Mouse (Mus musculus): ENCODE data around the gene Tap2. TPM values are rescaled to one million over a fixed set of nuclear protein-coding genes. Genes with fewer than 3 reads are reported as not detected.
A peak's percentile ranks its signal among the peaks of the same experiment; 100 is the strongest.
"Not testable (repeated sequence)": the region's sequence is repeated elsewhere in the genome, so short reads cannot be mapped to it uniquely, and the experiment has no call there.

Gene Tap2
- polyA plus RNA-seq, 1 experiment = 10.1 TPM

GRCm38 (mm10) chr17:34211746-34212365 is 8.5 kb downstream of the Tap2 start:
- DNase-seq (ENCODE audit: extremely low spot score in 1 of 2, low spot score in 1 of 2) = no peak

- DNase-seq (ENCODE audit: extremely low spot score in 1 of 2, low spot score in 1 of 2) = no peak
Observed at GRCm38 (mm10) chr17:34213936-34214335, 10.6 kb downstream of the Tap2 start.

GRCm38 (mm10) chr17:34215176-34215575 is 11.8 kb downstream of the Tap2 start:
- no peak for DNase-seq (ENCODE audit: extremely low spot score in 1 of 2, low spot score in 1 of 2)

- no peak for DNase-seq (ENCODE audit: extremely low spot score in 1 of 2, low spot score in 1 of 2)
Observed at GRCm38 (mm10) chr17:34217216-34217928, 14.0 kb downstream of the Tap2 start.

- no peak for DNase-seq (ENCODE audit: extremely low spot score in 1 of 2, low spot score in 1 of 2)
Observed at GRCm38 (mm10) chr17:34217986-34218385, 14.7 kb downstream of the Tap2 start.

- DNase-seq (ENCODE audit: extremely low spot score in 1 of 2, low spot score in 1 of 2) = peak in 1 of 2 experiments; percentile 52
Observed at GRCm38 (mm10) chr17:34218675-34219074, 15.3 kb downstream of the Tap2 start.

GRCm38 (mm10) chr17:34219096-34219495 is 15.8 kb downstream of the Tap2 start:
- peak in 1 of 2 experiments; percentile 38 for DNase-seq (ENCODE audit: extremely low spot score in 1 of 2, low spot score in 1 of 2)

GRCm38 (mm10) chr17:34219801-34220200 is 16.5 kb downstream of the Tap2 start:
- DNase-seq (ENCODE audit: extremely low spot score in 1 of 2, low spot score in 1 of 2) = peak; percentile 61 to 65

- DNase-seq (ENCODE audit: extremely low spot score in 1 of 2, low spot score in 1 of 2) = not testable (repeated sequence)
Observed at GRCm38 (mm10) chr17:34220401-34220800, 17.1 kb downstream of the Tap2 start.

GRCm38 (mm10) chr17:34224816-34225215 is 21.5 kb downstream of the Tap2 start:
- no peak for DNase-seq (ENCODE audit: extremely low spot score in 1 of 2, low spot score in 1 of 2)

GRCm38 (mm10) chr17:34225426-34225825 is 22.1 kb downstream of the Tap2 start:
- DNase-seq (ENCODE audit: extremely low spot score in 1 of 2, low spot score in 1 of 2) = no peak

GRCm38 (mm10) chr17:34225911-34226310 is 22.6 kb downstream of the Tap2 start:
- not testable (repeated sequence) for DNase-seq (ENCODE audit: extremely low spot score in 1 of 2, low spot score in 1 of 2)

GRCm38 (mm10) chr17:34230971-34231370 is 27.6 kb downstream of the Tap2 start:
- DNase-seq (ENCODE audit: extremely low spot score in 1 of 2, low spot score in 1 of 2) = not testable (repeated sequence)

- not testable (repeated sequence) for DNase-seq (ENCODE audit: extremely low spot score in 1 of 2, low spot score in 1 of 2)
Observed at GRCm38 (mm10) chr17:34232021-34232420, 28.7 kb downstream of the Tap2 start.

GRCm38 (mm10) chr17:34234926-34235325 is 31.6 kb downstream of the Tap2 start:
- peak in 1 of 2 experiments; percentile 76 for DNase-seq (ENCODE audit: extremely low spot score in 1 of 2, low spot score in 1 of 2)

GRCm38 (mm10) chr17:34236691-34237090 is 33.4 kb downstream of the Tap2 start:
- DNase-seq (ENCODE audit: extremely low spot score in 1 of 2, low spot score in 1 of 2) = no peak

- DNase-seq (ENCODE audit: extremely low spot score in 1 of 2, low spot score in 1 of 2) = no peak
Observed at GRCm38 (mm10) chr17:34237741-34238140, 34.4 kb downstream of the Tap2 start.

GRCm38 (mm10) chr17:34238706-34239105 is 35.4 kb downstream of the Tap2 start, which contains the start of gene H2-Ob:
Gene H2-Ob, plus strand, starts transcription at chr17:34238903.
- DNase-seq (ENCODE audit: extremely low spot score in 1 of 2, low spot score in 1 of 2) = peak in 1 of 2 experiments; percentile 74

- no peak for DNase-seq (ENCODE audit: extremely low spot score in 1 of 2, low spot score in 1 of 2)
Observed at GRCm38 (mm10) chr17:34239601-34240041, 36.3 kb downstream of the Tap2 start.

GRCm38 (mm10) chr17:34240366-34240765 is 37.0 kb downstream of the Tap2 start:
- no peak for DNase-seq (ENCODE audit: extremely low spot score in 1 of 2, low spot score in 1 of 2)

- DNase-seq (ENCODE audit: extremely low spot score in 1 of 2, low spot score in 1 of 2) = no peak
Observed at GRCm38 (mm10) chr17:34240916-34241315, 37.6 kb downstream of the Tap2 start.

GRCm38 (mm10) chr17:34244656-34245055 is 41.3 kb downstream of the Tap2 start:
- no peak for DNase-seq (ENCODE audit: extremely low spot score in 1 of 2, low spot score in 1 of 2)

Measured in frontal cortex, adult 2 months (tissue).